Mouse (Mus musculus) gastrocnemius, adult 18-20 months (tissue): Measurements from ENCODE around the gene Kat8. TPM values are rescaled to one million over a fixed set of nuclear protein-coding genes. Genes with fewer than 3 reads are reported as not detected.

ENCODE experiments used
- total RNA-seq, 2 experiments: library from RNA; stranded (reverse); gene quantifications; 2 replicates each; pipeline ENCODE4 v1.2.3; 2021

The Kat8 gene
- total RNA-seq, 2 experiments from 2014 or later: 23.1 to 24.7 TPM

Other genes with a start within 250 kb of the Kat8 start
- gene Bcl7c, start 203.6 kb upstream of the Kat8 start, total RNA-seq: 10 to 100 TPM; 26.2 to 37.9 TPM
- gene Ctf1, start 199.8 kb upstream of the Kat8 start, total RNA-seq: 10 to 100 TPM; 17.3 to 17.5 TPM
- not detected for gene Ctf2, start 180.3 kb upstream of the Kat8 start, total RNA-seq
- 1 to 10 TPM; 1.4 to 1.7 TPM for gene Fbxl19, start 168.0 kb upstream of the Kat8 start, total RNA-seq
- 10 to 100 TPM; 11.4 TPM for gene Orai3, start 142.7 kb upstream of the Kat8 start, total RNA-seq
- gene Setd1a, start 135.8 kb upstream of the Kat8 start, total RNA-seq: 10 to 100 TPM; 16.2 to 17.6 TPM
- gene Gm49388, start 126.9 kb upstream of the Kat8 start, total RNA-seq: 1 to 10 TPM in 1 of 2 experiments, under 1 TPM in 1; 0.78 to 2.0 TPM
- 1 to 10 TPM; 4.2 TPM for gene Hsd3b7, start 111.9 kb upstream of the Kat8 start, total RNA-seq
- gene Stx4a, start 88.2 kb upstream of the Kat8 start, total RNA-seq: 10 to 100 TPM; 46.4 to 56.7 TPM
- gene Stx1b, start 88.0 kb upstream of the Kat8 start, total RNA-seq: 1 to 10 TPM in 1 of 2 experiments, under 1 TPM in 1; 0.74 to 1.2 TPM
- 10 to 100 TPM; 12.4 to 12.6 TPM for gene Zfp646, start 36.3 kb upstream of the Kat8 start, total RNA-seq
- 1 to 10 TPM; 3.2 to 4.1 TPM for gene Zfp668, start 35.7 kb upstream of the Kat8 start, total RNA-seq
- gene Prss53, start 21.5 kb upstream of the Kat8 start, total RNA-seq: 1 to 10 TPM; 1.9 TPM
- not detected for gene Gm21974, start 17.1 kb upstream of the Kat8 start, total RNA-seq
- 1 to 10 TPM; 7.5 to 9.9 TPM for gene Vkorc1, start 16.9 kb upstream of the Kat8 start, total RNA-seq
- gene Bckdk, start 8.4 kb upstream of the Kat8 start, total RNA-seq: 100 to 1,000 TPM; 169 to 173 TPM
- gene Prss8, start 17.6 kb downstream of the Kat8 start, total RNA-seq: not detected
- 1 to 10 TPM; 6.1 to 7.1 TPM for gene Prss36, start 34.2 kb downstream of the Kat8 start, total RNA-seq
- 10 to 100 TPM; 83.3 to 92.1 TPM for gene Fus, start 54.9 kb downstream of the Kat8 start, total RNA-seq
- under 1 TPM; 0.16 to 0.55 TPM for gene Pycard, start 81.4 kb downstream of the Kat8 start, total RNA-seq
- 100 to 1,000 TPM; 195 to 222 TPM for gene Trim72, start 91.4 kb downstream of the Kat8 start, total RNA-seq
- 1 to 10 TPM; 1.2 to 1.8 TPM for gene Itgam, start 150.1 kb downstream of the Kat8 start, total RNA-seq
- not detected for gene Gm49368, start 150.2 kb downstream of the Kat8 start, total RNA-seq
- under 1 TPM; 0.09 to 0.52 TPM for gene Itgax, start 217.0 kb downstream of the Kat8 start, total RNA-seq
- under 1 TPM in 1 of 2 experiments, not detected in 1; 0.26 TPM for gene Itgad, start 241.9 kb downstream of the Kat8 start, total RNA-seq